Mouse (Mus musculus): ENCODE results near the gene Zfp775.
A peak's percentile ranks its signal among the peaks of the same experiment; 100 is the strongest.

Zfp775 gene

GRCm38 (mm10) chr6:48601271-48602079, at the start of gene Zfp775:
Gene Zfp775, plus strand, starts transcription at chr6:48602063.
- peak; percentile 96 for DNase-seq

DNA sequence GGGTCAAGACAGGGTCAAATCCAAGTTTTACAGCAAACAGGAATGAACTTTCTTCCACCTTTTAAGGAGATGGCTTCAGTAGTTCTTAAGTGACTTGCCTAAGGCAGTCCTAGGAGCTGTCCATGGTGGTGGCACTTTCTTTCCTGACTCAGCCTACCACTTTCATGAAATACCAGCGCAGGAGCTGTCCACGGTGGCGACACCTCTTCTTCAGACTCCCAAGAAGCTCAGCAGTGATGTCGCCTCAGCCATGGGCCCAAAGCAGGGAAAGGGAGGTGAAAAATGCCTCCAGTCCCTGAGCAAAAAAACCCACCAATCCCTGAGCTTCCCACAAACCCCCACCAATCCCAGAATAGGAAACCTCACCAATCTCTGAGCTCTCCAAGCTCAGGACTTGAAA, 48.9 kb upstream of the Zfp775 start:
- DNase-seq: peak; percentile 47

GRCm38 (mm10) chr6:48553819-48554218, 48.0 kb upstream of the Zfp775 start:
- DNase-seq: no peak

DNA sequence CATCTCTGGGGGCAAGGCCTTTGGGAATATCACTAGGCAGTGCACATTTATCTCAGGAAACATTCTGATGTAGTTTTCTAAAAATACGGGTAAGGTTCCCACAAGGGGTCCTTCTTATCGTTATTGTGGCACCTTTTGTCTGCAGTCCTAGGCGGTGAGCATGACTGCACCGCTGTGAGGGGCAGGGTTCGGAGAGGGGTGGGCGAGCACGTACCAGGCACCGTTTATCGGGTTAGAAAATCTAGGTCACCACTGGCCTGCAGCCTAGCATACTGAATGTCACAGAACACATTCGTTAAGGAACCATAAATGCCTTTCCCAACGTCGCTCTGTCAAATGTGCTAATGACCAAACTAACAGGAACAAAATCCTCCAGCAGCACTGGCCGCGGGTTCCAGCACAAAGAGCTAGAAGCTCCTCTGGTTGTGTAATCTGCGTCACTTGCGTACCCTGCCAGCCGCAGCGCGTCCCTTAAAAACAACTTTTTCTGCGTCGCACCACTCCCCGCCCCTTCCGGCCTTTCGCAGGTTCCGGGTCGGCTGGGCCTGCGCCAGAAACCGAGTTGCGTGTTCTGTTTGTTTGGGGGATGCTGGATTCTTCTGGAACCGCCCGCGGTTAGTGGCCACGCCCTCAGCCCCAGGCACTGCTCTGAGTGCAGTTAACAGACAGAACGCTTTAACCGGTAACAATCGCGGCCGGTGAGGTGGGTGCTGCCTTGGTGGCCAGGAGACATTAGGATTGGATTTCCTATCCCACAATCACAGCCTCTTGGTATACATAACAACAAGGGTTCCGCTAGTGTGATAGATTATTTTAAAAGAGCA, 47.4 kb upstream of the Zfp775 start, which contains the start of gene Lrrc61:
Gene Lrrc61, plus strand, starts transcription at position 517 of the 824 bp plus-strand sequence.
- DNase-seq: peak; percentile 97

- DNase-seq: peak; percentile 92
These were observed 46.6 kb upstream of the Zfp775 start for GRCm38 (mm10) chr6:48555104-48555890.

DNA sequence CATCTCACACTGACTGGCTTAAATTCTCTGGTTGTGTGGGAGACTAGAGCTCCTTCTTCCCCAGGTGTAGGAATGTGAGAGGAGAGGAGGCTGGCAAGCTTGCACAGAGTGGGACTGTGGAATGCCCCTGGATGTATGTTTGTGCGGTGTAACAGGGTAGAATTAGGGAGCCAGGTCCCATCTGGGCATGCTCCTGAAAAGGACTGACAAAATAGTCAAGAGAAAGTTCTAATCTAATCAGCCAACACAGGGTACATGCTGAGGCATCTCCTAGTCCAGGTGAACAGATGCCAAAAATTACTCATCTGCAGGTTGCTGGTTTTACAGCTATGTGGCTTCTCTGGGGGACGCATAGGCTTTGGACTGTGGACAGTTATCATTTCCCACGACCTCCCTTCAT, 45.9 kb upstream of the Zfp775 start:
- no peak for DNase-seq

- no peak for DNase-seq
These were observed 36.1 kb upstream of the Zfp775 start for GRCm38 (mm10) chr6:48565693-48566310.

GRCm38 (mm10) chr6:48566312-48566711, 35.6 kb upstream of the Zfp775 start:
- peak; percentile 70 for DNase-seq

GRCm38 (mm10) chr6:48568036-48568984, 33.6 kb upstream of the Zfp775 start:
- DNase-seq: peak; percentile 36

GRCm38 (mm10) chr6:48569065-48569807, 32.6 kb upstream of the Zfp775 start:
- no peak for DNase-seq

DNA sequence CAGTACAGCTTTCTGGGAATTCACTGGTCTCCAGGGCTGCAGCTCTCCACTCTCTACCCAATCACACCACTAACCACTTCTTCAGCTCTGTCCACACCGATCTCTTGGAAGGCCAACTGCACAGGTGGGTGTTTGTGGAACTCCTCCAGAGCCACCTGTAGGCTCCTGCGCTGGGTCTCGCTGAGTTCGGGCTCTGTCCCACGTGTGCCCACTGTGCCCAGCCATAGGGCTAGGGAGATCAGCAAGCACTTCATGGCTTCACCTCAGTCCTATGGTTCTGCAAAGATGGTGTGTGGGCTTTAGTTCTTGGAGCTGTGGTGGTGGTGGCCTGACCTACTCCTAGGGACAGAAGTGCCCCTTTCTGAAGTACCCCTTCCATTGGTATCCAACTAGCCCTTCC, 29.8 kb upstream of the Zfp775 start:
- DNase-seq: no peak

DNA sequence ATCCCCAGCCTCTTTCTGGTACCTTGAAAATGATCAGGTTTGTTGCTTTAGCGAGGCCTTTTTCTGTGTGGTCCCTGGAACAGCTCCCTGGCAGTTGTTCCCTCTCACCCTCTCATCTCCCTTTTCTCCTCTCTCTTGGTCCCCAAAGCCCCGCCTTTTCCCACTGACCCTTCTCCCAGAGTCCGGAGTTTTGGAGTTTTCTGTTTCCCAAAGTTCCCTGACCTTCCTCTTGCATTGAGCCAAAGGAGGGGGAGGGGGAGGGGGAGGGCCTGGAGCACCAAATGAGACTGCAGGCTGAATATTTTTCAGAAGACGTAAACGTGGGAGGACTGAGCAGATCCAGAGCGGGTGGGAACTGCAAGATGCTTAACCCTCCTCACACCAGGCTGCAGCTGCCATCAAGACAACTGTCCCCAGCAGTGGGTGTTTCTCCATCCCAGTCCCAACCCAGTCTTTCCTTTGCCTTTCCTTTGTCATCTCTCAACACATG, 29.2 kb upstream of the Zfp775 start, which contains the start of gene Rarres2:
Gene Rarres2, minus strand, starts transcription at position 218 of the 490 bp plus-strand sequence.
- no peak for DNase-seq

GRCm38 (mm10) chr6:48573280-48573679, 28.6 kb upstream of the Zfp775 start:
- DNase-seq: no peak

- DNase-seq: no peak
These were observed 27.9 kb upstream of the Zfp775 start for GRCm38 (mm10) chr6:48573981-48574380.

- DNase-seq: no peak
These were observed 23.1 kb upstream of the Zfp775 start for GRCm38 (mm10) chr6:48578736-48579135.

DNA sequence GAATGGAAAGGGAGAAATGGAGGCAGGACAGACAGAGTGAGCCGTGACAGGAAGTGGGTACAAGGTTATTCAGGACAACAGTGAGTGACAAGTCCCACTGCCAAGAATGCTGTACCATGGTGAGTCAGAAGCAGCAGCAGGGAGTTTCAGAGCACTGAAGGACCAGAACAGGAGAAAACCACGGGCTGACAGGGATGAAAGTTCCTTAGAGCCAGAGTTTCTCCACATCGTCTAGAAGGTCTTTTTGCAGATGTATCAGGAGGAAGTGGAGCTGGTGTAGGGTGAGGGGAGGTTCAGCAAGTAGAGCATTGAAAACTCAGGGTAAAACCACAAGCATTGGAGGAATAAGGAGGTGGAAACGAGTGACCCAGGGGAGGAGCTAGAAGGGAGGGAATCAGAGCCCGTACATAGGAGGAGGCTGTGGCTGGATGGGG, 22.6 kb upstream of the Zfp775 start:
- DNase-seq: no peak

DNA sequence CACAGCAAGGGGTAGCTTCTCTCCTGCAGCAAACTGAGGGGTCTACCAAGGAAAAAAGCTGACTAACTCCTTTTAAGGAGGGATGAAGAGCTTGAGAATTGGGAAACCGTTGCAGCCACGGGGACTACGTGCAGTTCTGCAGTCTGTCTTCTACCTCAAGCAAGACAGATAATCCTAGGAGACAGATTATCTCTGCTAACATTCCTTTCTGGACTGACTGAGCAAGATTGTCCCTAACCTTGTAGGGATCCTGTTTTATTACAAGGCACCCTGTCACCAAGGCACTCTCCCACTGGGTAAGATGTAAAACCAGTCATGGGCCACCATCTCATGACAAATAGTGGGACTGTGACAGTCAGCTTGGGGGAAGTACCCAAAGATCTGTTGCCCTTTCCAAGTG, 20.6 kb upstream of the Zfp775 start:
- DNase-seq: no peak

DNA sequence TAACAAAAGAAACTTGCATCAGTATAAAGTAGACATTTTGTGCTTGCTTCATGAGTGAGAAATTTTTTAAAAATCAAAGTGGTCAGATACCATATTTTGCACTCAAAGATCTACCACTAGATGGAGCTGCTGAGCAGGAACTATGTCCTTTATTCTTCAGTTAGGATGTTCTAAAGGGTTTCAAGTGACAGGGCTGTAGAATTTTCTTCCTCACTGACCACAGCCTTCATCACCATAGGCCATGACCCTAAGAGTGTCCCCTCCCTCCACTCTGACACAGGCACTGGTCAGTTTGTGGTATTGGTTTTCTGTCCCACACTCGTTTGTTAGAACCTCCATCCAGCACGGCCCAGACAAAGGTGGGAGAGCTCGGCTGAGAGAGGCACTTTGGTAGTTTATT, 19.8 kb upstream of the Zfp775 start:
- DNase-seq: peak; percentile 75

DNA sequence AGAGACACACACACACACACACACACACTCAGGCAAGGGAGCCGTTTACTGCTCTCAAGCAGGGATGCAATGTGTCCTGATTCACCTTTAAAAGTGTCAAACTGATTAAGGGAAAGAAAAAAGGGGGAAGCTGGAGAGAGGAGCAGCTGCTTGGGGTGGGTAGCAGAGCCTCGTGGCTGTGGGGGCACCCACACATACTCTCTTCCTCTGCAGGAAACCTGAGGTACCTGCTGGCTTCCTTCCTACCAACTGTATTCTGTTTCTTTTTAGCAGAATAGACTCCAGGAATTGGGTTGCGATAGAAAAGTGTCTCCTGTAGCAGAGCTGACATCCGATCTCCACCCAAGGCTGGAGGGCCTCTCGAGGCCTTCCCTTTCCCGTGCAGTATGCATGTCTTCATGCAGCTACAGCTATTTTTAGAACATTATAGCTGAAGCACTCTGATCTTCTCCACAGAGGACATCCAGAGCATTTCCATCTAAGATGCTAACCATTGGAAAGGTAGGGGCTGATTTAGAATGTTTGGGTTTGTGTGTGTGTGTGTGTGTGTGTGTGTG, 12.6 kb upstream of the Zfp775 start, which contains the start of gene Gm45021:
Gene Gm45021, plus strand, starts transcription at position 417 of the 557 bp plus-strand sequence.
- DNase-seq: no peak
